Mouse (Mus musculus) gastrocnemius, adult 18-20 months (tissue): ENCODE results near the gene Crybb1. TPM values are rescaled to one million over a fixed set of nuclear protein-coding genes. Genes with fewer than 3 reads are reported as not detected.

Source experiments
- DNase-seq: peaks from one replicate; pipeline ENCODE4 v3.0.0; 2021; ENCODE audit warnings: low spot score
- total RNA-seq, 2 experiments: library from RNA; stranded (reverse); gene quantifications; 2 replicates each; pipeline ENCODE4 v1.2.3; 2021

Gene Crybb1
- total RNA-seq, 2 experiments from 2014 or later, result 1.2 to 1.9 TPM

GRCm38 (mm10) chr5:112265515-112265914 lies 9.9 kb downstream of the Crybb1 start:
- no peak for DNase-seq

GRCm38 (mm10) chr5:112266011-112266777 lies 10.6 kb downstream of the Crybb1 start:
- no peak for DNase-seq

- DNase-seq, result no peak
Measured at GRCm38 (mm10) chr5:112270764-112271541, 15.3 kb downstream of the Crybb1 start.

GRCm38 (mm10) chr5:112272934-112273333 lies 17.3 kb downstream of the Crybb1 start:
- DNase-seq, result no peak

DNA sequence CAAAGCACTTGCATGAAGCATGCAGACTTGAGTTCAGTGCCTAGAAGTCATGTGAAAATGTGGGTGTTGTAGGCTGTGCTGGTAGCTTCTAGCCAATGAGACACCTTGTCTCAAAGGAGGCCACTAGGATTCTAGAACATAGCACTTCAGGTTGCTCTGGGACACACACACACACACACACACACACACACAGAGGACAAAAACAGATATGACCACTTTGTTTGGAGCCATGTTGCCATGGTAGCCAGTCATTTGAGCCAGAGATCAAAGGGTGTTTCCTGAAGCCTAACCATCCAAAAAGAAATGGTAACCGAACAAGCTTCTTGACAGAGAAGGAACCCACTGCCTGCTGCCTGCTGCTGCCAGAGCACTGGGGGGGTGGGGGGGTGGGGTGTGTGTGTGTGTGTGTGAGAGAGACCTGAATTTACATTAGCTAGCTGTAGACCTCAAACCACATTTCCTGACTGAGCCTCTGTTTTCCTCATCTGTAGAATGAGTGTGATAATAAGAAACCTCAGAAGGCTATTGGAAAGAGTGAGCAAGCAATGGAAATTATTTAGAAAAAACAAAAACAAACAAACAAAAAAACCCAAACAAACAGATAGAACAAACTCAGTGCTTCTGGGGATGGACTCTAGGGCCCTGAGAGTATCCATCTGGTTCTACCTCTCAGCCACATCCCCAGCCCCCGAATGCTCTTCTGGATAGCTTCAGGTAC lies 18.3 kb downstream of the Crybb1 start:
- no peak for DNase-seq

DNA sequence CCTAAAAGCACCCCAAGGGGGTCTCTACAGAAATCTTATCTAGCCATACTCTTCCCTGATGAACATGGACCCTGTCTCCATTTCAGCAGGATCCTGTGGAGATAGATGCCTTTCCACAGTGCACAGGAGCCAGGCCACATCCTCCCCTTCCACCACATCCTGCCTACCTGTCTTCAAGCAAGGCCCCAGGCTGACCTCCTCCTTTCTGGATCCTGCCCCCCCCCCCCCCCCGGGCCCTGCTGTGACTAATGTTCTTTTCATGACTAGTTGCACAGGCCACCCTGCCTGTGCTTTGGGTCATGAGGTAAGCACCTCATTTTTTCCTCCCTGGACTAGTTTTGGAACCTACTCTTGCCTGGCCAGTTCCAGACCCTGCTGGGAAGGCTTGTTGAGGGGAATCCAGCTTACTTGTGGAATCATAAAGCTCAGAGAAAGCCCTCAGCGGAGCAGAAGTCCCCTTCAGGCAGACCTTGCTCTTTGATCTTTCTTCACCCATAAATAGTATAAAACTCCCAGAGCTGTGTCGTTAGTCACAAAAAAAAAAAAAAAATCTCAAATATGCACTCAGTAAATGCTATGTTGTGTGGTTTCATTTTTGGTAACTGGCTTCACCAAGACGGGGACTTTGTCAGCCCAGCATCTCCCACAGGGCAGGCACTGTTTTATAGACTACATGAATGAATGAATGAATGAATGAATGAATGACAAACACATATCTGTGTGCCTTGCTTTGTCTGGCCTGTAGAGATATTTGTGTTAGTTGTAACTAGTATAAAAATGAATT lies 19.6 kb downstream of the Crybb1 start:
- DNase-seq, result no peak

DNA sequence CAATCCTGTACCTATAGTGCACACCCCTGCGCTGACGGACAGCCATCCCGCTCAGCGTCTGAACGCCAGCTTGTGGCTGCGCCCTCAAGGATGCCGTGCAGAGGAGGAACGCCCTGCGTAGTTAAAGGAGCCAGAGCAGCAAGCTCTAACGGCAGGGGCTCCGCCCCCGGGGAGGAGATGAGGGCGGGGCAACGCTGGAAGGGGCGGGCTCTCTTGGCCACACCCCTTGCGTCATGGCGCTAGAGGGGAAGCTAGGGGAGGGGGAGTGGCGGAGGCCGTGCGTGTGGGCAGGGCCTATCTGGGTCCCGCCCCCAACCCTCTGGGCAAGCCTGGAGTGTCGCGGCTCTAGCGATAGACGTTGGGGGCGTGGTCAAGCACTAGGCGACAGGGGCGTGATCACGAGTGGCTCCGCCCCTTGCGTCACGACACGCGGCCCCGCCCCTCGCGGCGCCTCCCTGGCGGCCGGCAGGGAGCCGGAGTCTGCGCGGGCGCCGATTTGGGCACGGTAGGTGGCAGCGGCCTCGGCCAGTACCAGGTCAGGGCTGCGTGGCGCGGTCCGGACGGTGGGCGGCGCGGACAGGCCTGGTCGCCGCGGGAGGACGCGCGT lies 20.8 kb downstream of the Crybb1 start, which contains the start of gene Tpst2:
Gene Tpst2 (plus strand): TSS at position 425 of the 607 bp plus-strand sequence.
- DNase-seq, result peak; percentile 100

DNA sequence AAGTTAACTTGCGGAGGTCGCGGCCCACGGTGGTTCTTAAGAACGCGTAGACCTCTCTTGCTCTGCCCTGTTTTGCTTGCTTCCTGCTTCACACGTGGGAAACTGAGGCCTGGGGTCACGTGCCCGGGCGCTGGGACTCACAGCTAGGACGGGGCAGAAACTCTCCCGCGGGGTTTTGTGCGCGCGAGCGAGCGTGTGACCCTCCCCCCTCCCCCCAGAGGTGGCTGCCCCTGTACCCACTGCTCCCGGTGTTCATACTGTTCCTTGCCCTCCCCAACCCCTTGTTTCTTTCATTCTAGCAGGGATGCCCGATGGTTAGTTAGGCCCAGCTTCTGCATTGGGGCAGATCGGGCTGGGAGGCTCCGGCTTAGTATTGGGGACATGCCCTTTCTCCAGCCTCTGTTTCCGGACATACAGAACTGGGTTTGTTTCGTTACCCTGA lies 21.3 kb downstream of the Crybb1 start:
- DNase-seq, result no peak

DNA sequence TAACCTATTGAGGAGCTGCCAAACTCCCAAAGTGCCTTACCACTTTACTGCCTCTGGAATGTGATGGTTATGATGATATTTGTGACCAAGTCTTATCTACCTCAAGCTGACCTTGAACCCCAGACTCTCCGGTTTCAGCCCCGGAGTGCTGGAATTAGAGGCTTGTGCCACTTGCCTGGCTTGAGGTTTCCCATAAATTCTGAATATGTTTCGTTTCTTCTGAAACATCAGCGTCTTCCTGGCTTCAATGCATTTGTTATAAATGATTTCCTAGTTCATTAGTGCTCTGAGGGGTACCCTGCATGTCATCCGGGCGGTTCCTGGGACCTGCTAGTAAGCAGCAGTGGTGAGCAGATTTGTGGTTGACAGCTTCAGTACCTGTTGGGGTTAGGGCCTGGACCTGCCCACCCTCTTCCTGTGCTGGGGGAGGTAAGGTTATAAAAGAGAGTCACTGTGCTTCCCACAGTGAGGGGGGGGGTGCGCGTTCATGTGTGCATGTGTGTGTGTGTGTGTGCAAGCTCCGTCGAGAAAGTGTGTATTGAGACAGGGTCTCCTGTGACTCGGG lies 22.4 kb downstream of the Crybb1 start:
- DNase-seq, result no peak

- DNase-seq, result peak; percentile 80
Measured at GRCm38 (mm10) chr5:112279181-112280021, 23.8 kb downstream of the Crybb1 start.

- DNase-seq, result peak; percentile 32
Measured at GRCm38 (mm10) chr5:112280151-112280550, 24.5 kb downstream of the Crybb1 start.

DNA sequence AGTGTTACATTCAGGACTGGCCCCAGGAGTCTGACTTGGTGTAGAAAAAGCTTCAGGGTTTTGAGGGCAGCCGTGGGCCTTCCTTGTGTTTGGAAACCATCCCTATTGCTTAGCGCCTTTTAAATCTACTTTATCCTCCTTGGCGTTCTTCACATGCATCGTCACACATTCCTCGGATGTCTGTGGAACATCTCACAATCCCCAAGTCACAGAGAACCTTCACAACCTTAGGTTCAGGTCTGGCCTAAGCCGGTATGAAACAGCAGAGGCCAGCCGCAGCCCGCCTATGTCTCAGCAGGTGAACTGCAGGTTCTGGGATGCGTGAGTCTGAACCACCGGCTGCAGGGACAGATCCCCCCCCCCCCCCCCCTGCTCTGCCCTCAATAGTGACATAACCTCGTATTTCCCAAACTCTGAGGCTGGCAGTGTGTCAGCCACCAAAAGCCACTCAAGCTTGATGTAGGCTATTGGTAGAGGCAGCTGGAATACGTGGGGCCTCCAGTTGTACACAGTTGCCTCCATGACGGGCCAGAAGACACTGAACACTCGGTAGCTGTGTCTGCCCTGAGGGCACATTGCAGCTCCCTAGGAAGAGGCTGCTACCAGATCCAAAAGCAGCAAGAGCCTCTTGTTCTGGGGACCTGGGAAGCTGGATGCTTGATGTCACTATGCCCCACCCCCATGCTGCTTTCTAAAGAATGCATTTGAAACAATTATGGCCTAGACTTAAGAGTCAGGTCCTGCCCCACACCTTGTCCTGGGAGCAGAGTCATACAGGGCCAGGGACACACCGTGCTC lies 25.4 kb downstream of the Crybb1 start:
- DNase-seq, result no peak

DNA sequence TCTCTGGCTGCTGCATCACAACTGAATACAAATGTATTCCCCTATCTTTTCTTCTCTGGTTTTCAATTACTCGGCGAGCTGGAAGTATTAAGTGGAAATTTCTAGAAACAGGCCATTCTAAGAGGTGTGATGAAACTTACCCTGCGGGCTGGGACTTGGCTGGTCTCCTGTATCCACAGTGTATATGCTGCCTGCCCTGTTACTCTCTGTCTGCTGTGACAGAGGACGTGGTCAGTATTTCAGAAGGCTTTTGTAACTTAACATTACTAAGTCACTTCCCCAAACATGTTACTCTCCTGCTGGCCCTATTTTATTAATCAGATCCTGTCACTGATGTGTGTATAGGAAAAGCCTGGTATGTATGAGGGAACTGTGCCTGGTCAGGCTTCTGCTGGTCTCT lies 26.1 kb downstream of the Crybb1 start:
- DNase-seq, result no peak

GRCm38 (mm10) chr5:112282123-112282779 lies 26.6 kb downstream of the Crybb1 start:
- DNase-seq, result no peak

DNA sequence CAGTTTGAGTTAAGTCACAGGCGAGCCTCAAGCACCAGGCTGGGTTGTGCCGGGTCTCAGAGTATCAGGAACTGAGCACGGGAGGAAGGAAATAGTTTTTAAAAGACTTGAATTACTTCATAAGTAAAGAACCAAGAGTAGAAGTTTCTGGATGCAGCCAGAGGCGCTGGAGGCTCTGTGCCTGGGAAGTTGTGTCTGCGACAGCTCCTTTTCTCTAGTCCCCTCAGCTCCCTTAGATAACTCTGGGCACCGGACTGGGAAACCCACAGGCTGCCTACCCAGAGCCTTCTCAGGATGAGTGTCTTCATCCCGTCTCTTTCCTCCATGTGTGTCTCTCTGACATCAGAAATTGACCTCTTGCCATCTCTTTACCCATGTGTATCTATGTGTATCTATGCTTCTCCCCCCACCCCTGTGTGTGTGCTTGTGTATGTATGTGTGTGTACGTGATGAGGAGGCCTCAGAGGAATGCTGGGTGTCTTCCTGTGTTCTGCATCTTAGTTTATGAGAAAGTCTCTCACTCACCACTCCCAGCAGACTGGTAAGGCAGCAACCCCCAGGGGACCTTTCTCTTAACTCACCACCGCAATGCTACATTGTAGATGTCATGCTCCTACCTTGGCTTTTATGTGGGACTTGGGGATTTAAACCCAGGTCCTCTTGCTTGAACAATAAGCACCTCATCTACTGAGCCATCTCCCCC lies 27.3 kb downstream of the Crybb1 start:
- DNase-seq, result no peak

DNA sequence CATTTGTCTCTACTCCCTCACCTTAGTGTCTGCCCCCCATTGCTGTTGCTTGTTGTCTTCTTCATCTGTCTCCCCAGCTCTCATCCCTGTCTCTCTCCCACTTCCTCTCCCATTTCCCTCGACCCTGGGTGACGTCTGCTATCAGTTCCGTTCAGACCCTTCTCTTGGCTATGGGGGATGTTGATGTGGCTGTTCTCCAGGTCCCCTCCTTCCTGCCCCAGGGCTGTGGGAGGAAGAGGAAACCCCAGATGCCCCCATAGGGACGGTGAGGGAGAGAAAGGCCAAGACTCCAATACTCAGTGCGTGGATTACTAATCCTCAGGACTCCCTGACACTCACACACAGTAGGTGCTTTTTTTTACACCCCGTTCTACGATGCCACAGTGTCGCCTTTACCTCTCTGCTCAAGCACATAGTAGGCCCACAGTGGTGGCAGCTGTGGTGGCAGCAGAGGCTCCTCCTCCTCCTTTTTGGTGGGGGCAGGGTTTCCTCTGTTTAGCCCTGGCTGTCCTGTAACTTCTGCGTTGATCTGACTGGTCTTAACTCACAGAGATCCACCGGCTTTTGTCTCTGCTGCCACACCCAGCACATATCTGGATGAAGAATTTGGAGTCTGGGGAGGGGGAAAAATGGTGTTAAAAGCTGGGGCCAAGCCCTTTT lies 28.1 kb downstream of the Crybb1 start:
- DNase-seq, result no peak

DNA sequence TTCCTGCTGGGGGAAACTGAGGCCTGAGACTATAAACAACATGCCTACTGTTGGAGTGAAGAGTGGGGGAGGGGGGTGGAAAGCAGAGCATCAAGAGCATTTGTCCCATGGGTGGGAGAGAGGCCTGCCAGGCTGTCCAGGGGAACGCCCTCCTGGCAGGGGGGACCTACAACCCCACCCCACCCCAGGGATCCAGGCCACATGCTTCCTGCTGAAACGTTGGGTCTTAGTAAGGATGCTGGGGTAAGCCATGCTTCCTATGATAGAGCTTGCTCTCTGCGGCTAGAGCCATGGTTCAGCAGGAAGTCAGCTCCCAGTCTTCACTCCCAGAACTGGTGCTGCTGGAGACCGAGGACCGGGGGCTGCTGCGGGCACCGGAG lies 28.6 kb downstream of the Crybb1 start:
- no peak for DNase-seq
